Mouse (Mus musculus) fibroblast of lung, adult 2 months (primary cell): ENCODE data around the gene Btbd35f6.
"Not testable (repeated sequence)": the region's sequence is repeated elsewhere in the genome, so short reads cannot be mapped to it uniquely, and the experiment has no call there.

ENCODE experiments used
- DNase-seq: peaks from one replicate; pipeline ENCODE4 v3.0.0-alpha.2; 2011; ENCODE audit warnings: low read depth

Gene Btbd35f6

DNA sequence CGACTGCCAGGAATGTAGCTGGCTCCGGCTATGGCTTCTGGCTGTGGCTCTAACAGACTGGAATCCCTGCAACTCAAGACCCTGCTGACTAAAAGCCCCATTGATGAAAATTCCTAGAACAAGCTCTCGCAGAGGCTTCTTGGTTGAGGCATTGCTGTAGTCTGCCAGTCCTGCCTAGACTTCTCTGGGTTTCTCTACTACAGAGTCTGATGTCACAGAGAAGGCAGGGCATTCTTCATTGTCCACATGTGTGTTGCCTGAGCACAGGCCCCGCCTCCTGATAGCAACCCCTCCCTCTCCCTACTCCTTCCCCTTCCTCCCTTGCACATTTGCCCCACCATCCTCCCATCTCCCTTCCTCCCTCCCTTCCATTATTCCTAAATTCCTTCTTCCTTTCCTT lies at the start of gene Btbd35f6:
TSS of gene Btbd35f6 (minus strand) at position 101 of the 400 bp plus-strand sequence.
- DNase-seq: not testable (repeated sequence)

DNA sequence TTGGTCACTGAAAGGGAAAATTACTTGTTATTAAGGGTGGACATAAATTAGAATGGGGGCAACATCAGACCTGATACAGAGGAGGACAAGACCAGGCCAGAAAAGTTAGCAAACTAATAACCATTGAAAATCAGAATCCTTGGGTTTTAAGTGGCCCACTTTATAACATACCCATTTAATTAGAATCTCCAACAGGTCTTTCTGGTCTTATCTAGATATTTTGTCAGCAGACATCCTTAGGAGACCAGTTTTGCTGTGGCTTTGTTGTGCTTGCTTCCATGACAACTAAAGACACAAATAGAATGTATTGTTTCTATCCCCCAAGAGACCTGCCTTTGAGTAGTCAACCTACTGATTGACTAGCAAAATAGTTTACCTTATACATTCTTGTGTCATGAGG lies 30.4 kb upstream of the Btbd35f6 start, which contains the start of gene Gm21870:
TSS of gene Gm21870 (minus strand) at position 101 of the 400 bp plus-strand sequence.
- not testable (repeated sequence) for DNase-seq

DNA sequence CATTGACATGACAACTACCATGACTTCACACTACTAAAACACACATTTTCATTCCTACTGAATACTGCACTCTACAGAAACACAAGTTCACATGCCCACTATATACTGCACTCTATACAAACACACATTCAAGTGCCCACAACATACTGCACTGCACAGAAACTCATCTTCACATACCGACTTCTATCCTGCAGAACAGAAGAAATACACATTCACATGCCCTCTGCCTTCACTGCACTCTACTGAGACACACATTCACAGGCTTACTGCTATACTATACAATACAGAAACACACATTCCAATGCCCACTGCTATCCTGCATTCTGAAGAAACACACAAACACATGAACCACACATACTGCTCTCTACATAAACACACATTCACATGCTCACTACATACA lies 26.1 kb downstream of the Btbd35f6 start:
- not testable (repeated sequence) for DNase-seq

DNA sequence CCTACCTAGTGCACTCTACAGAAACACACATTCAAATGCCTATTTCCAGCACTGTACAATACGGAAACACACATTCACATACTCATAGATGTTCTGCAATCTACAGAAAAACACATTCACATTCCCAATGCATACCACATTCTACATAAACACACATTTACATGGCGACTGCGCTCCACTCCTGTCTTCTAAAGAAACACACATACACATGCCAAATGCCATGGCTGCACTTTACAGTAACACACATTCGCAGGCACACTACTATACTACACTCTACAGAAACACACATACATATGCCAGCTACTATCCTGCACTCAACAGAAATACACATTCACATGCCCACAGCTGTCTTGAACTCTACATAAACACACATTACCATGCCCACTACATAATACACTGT lies 28.1 kb downstream of the Btbd35f6 start:
- DNase-seq: not testable (repeated sequence)

- not testable (repeated sequence) for DNase-seq
These were observed 30.0 kb downstream of the Btbd35f6 start for GRCm38 (mm10) chrX:33926344-33926743.

DNA sequence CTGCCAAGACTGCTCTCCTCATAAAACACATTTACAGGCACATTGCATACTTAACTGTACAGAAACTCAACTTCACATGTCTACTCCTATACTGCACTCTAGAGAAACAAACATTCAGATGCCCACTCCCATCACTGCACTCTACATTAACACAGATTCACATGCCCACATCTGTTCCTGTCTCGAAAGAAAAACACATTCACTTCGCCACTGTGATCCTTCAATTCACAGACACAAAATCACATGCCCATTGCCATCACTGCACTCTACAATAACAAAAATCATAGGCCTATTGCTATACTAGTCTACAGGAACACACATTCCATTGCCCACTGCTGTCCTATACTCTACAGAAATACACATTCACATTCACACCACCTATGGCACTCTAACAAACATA lies 30.9 kb downstream of the Btbd35f6 start:
- DNase-seq: not testable (repeated sequence)
